Mouse (Mus musculus): ENCODE results near the gene Prox1. TPM values are rescaled to one million over a fixed set of nuclear protein-coding genes. Genes with fewer than 3 reads are reported as not detected.

The Prox1 gene
- polyA plus RNA-seq, 1 experiment from 2014 or later = 2.8 TPM

DNA sequence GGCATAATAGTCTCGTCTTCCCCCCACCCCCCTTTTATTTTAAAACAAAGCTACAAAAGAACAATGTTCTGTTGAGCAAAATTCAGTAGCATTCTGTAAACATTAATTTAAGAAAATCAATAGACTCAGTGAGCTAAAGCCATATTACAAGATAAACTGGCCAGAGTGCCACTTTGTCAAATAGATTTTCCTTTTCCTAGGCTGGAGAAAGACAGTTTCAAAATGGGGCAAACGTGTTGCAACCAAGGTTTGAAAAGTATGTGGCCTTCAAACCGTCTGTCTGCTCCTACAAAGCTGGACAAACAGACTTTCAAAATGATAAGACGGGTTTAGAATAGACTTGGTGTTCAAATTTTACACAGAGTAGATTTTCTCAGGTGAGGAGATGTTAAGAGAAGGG is 39.6 kb downstream of the Prox1 start:
- 69% methylated on average over 4 of the region's 4 CpGs for WGBS
- ATAC-seq = no peak
- no peak overlapping the region for H3K4me3 ChIP-seq (replicated peaks)
- no peak overlapping the region for H3K9ac ChIP-seq
- no peaks in the 10 kb centered on the region for H3K36me3 ChIP-seq
- no peaks in the 10 kb centered on the region for H3K9me3 ChIP-seq
- no peak overlapping the region for H3K27ac ChIP-seq
- H3K4me2 ChIP-seq (replicated peaks) = no peak overlapping the region
- no peaks in the 10 kb centered on the region for H3K27me3 ChIP-seq (replicated peaks)
- H3K4me1 ChIP-seq (replicated peaks) = peaks cover 2% of the 10 kb centered on the region; the same call in 1 of the 2 replicates

DNA sequence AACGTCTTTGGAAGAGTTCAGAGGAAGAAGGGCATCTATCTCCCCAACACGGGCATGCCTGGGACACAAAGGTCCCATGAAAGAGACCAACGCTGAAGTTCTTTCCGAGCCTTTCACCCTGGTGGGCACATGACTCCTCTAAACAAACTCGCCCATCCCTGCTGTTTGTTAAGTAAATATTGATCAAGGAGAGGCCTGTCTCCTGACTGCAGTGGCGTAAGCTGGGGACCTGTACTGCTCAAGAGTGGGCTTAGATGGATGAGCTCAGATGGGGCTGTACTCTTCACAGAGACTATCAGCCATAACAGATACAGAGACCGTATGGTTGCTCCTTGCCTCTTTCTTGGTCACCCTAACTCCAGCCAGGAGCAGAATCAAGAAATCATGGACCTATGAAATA is 41.0 kb downstream of the Prox1 start:
- Histone ChIP-seq H3K27me3 (replicated peaks) (no peaks in the 10 kb centered on the region), H3K4me1 (replicated peaks) (peaks cover 2% of the 10 kb centered on the region; the same call in 1 of the 2 replicates), H3K4me2 (replicated peaks) (no peak overlapping the region), H3K9ac (no peak overlapping the region), H3K36me3 (no peaks in the 10 kb centered on the region), H3K27ac (no peak overlapping the region), H3K9me3 (no peaks in the 10 kb centered on the region), H3K4me3 (replicated peaks) (no peak overlapping the region)
- ATAC-seq = 0 out of 2 replicates have a peak, but pooled peaks have one; percentile 49
- WGBS = 45% methylated on average over 7 of the region's 7 CpGs

DNA sequence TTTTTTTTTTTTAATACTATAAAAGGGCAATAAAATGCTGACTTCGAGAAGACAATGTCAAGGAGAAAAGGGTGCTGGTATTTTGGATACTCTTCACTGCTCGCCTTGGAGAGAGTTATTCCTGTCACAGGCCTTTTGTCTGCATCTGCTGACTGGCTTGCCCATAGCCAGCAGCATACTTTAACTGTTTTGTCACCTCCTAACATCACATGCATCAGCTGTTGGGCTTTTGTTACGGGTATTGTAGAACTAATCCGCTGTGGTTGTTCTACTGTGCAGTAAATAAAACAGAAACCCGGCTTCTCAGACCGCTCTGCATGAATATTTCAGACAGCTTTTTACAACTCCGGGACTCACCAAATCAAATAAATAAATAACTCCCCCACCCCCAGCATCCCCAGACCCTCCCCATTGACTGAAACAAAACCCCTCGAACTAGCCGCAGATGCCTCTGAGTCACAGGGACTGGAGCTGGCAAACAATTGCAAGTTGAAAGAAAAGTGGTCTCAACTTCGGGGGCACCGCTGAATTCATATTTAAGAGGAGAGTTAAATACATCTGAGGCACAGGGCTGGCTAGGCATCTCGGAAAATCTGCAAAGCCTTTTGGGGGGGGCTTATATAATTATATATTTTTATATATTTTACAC is 41.7 kb downstream of the Prox1 start:
- 40% methylated on average over 12 of the region's 12 CpGs for WGBS
- Histone ChIP-seq H3K36me3 (no peaks in the 10 kb centered on the region), H3K4me1 (replicated peaks) (peaks cover 2% of the 10 kb centered on the region; the same call in 1 of the 2 replicates), H3K9ac (no peak overlapping the region), H3K27ac (no peak overlapping the region), H3K4me3 (replicated peaks) (no peak overlapping the region), H3K4me2 (replicated peaks) (no peak overlapping the region), H3K9me3 (no peaks in the 10 kb centered on the region), H3K27me3 (replicated peaks) (no peaks in the 10 kb centered on the region)
- no peak for ATAC-seq

DNA sequence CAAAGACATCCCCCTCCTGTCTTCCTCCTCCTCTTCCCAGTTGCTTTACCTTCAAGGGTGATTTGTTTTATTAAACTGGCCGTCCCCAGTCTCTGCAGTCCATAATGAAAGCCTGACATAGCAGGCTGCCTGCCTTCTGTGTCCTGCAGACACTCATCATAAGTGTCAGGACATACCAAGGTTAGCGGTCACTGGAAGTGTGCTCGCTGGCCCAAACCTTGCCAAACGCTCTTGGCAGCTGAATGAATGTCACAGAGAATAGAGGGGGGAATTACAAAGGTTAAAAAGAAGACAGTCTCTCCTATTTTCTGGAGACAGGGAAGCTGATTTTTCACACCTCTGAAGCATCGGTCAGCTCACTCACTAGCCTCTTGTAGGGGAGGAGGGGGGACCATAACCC is 42.6 kb downstream of the Prox1 start:
- peaks cover 2% of the 10 kb centered on the region; the same call in 1 of the 2 replicates for H3K4me1 ChIP-seq (replicated peaks)
- no peak overlapping the region for H3K27ac ChIP-seq
- WGBS = 36% methylated on average over 5 of the region's 5 CpGs
- H3K36me3 ChIP-seq = no peaks in the 10 kb centered on the region
- no peak overlapping the region for H3K9ac ChIP-seq
- H3K4me2 ChIP-seq (replicated peaks) = no peak overlapping the region
- no peaks in the 10 kb centered on the region for H3K9me3 ChIP-seq
- no peak for ATAC-seq
- H3K4me3 ChIP-seq (replicated peaks) = no peak overlapping the region
- no peaks in the 10 kb centered on the region for H3K27me3 ChIP-seq (replicated peaks)

DNA sequence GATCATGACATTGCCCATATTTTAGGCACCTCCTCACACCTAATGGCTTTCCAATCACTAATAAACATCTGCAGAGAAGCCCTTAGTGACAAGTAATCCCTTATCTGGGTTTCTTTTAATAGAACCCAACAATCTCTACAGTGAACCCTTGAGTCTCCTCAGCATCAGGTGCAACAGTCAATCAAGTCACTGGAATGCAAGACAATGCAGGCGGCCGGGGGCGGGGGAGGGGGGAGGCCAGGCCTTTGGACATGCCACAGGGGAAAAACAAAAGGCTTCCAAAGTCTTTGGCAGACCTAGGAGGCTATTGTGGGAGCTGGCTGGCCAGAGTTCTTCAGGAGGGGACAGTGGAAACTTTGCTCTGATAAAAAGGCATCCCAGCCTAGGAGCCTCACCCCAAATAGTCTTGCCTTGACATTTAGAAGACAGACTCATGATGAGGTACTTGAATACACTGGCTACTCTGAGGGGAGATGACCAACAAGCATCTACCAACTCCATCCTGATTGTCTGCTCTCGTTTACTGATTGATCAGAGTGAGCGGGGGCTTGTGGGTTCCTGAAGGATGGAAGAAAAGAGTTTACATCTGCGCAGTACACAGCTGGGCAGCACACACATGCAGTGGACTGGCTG is 43.2 kb downstream of the Prox1 start:
- Histone ChIP-seq H3K4me2 (replicated peaks) (no peak overlapping the region), H3K9ac (no peak overlapping the region), H3K36me3 (no peaks in the 10 kb centered on the region), H3K4me3 (replicated peaks) (no peak overlapping the region), H3K9me3 (no peaks in the 10 kb centered on the region), H3K27ac (no peak overlapping the region), H3K27me3 (replicated peaks) (no peaks in the 10 kb centered on the region), H3K4me1 (replicated peaks) (peaks cover 2% of the 10 kb centered on the region; the same call in 1 of the 2 replicates)
- no peak for ATAC-seq
- WGBS = 59% methylated on average over 6 of the region's 6 CpGs

DNA sequence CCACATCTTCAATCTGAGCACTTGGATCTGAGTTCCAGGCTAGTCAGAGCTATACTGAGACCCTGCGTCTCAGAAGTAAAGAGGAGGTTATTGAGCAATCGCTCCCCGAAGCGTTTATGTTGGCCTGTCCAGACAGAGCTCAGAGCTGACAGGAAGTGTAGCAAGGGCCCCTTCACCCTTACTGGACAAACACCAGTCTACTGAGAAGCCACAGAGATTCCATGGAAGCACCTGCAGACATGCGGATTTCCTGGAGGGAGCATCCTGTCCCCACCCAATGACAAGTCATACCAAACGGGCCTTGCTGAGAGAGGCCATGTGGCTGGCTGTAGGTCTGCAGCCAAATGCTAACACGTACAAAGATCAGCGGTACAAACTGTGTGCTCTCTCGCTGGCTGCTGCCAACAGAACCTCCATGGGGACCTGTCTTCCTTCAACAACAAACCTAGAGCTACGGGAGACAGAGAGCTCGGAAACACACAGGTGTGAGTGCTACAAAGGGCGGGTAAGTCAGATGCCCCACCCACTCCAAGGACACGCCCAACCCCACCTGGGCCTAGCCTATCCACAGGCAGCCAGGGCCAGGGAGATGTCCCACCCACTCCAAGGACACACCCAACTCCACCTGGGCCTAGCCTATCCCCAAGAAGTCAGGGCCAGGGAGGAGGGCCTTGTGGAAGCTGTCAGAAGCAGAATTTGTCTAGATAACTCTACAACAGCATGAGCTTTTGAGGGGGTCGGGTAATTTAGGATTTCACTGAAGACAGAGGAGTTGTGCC is 45.4 kb downstream of the Prox1 start:
- Histone ChIP-seq H3K27me3 (replicated peaks) (no peaks in the 10 kb centered on the region), H3K4me3 (replicated peaks) (no peak overlapping the region), H3K4me1 (replicated peaks) (peaks cover 2% of the 10 kb centered on the region; the same call in 1 of the 2 replicates), H3K36me3 (no peaks in the 10 kb centered on the region), H3K9me3 (no peaks in the 10 kb centered on the region), H3K4me2 (replicated peaks) (no peak overlapping the region), H3K9ac (no peak overlapping the region), H3K27ac (no peak overlapping the region)
- ATAC-seq = peak; percentile 75
- 76% methylated on average over 14 of the region's 14 CpGs for WGBS

DNA sequence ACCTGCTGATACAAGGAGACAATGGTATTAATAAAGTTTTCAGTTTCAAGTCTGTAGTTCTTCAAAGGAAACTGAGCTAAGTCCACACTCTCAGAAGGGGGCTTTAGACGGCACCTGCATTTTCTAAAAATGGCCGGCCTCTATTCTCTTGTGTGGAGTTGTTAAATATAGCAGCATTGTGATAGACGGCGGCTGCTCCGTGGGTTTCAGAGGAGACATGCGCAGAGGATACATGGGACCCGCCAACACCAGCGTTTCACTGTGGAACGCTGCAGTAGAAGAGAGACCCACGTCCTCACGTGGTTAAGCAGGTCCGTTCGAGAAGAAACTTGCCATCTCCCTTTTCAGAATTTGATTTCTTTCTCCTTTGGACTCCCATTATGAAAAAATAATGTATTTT is 47.1 kb downstream of the Prox1 start:
- Histone ChIP-seq H3K4me1 (replicated peaks) (no peaks in the 10 kb centered on the region; the same call in 1 of the 2 replicates), H3K9ac (no peak overlapping the region), H3K9me3 (no peaks in the 10 kb centered on the region), H3K4me3 (replicated peaks) (no peak overlapping the region), H3K4me2 (replicated peaks) (no peak overlapping the region), H3K36me3 (no peaks in the 10 kb centered on the region), H3K27ac (no peak overlapping the region), H3K27me3 (replicated peaks) (no peaks in the 10 kb centered on the region)
- 90% methylated on average over 13 of the region's 13 CpGs for WGBS
- no peak for ATAC-seq

DNA sequence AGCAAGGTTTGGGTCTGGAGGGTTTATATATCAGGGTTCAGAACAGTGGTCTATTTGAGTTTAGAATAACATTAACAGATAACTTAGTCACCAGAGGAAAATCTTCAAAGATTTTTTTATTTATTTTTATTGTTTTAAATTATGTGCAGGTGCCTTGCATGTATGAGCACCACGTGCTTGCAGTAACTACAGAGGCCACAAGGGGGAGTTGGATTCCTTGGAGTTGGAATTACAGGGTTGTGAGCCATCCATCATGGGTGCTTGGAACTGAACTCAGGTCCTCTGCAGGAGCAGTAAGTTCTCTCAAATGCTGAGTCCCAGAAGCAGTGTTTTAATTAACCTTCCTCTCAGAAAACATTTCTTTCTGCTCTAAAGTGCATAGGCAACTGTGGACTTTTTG is 54.5 kb downstream of the Prox1 start:
- no peak for ATAC-seq
- H3K4me3 ChIP-seq (replicated peaks) = no peak overlapping the region
- H3K36me3 ChIP-seq = no peaks in the 10 kb centered on the region
- H3K9me3 ChIP-seq = no peaks in the 10 kb centered on the region
- WGBS = 70% methylated on average over 1 of the region's 1 CpGs
- no peaks in the 10 kb centered on the region for H3K4me1 ChIP-seq (replicated peaks)
- H3K27me3 ChIP-seq (replicated peaks) = no peaks in the 10 kb centered on the region
- no peak overlapping the region for H3K4me2 ChIP-seq (replicated peaks)
- no peak overlapping the region for H3K9ac ChIP-seq
- no peak overlapping the region for H3K27ac ChIP-seq

DNA sequence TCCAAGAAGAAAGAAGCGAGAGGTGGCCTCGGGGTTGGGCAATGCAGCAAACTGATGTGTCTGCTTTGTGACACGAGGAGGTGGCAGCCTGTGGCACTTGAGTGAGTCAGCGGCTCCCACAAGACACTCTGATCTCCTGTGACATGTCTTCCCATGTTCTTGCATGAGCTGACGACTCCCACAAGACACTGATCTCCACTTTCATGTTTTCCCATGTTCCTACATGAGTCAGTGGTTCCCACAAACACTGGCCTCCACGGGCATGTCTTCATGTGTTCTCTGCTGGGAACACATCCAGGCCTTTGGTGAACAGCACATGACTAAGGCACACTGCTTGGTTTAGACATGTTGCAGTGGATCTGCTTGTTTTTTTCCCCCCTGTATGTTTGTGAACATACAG is 58.8 kb downstream of the Prox1 start:
- H3K4me3 ChIP-seq (replicated peaks) = no peak overlapping the region
- no peaks in the 10 kb centered on the region for H3K4me1 ChIP-seq (replicated peaks)
- H3K4me2 ChIP-seq (replicated peaks) = no peak overlapping the region
- H3K9me3 ChIP-seq = 0 out of 2 replicates have a peak, but pooled peaks cover 4% of the 10 kb centered on the region
- no peak overlapping the region for H3K9ac ChIP-seq
- ATAC-seq = no peak
- no peak overlapping the region for H3K27ac ChIP-seq
- no peaks in the 10 kb centered on the region for H3K27me3 ChIP-seq (replicated peaks)
- WGBS = 79% methylated on average over 6 of the region's 6 CpGs
- H3K36me3 ChIP-seq = no peaks in the 10 kb centered on the region

DNA sequence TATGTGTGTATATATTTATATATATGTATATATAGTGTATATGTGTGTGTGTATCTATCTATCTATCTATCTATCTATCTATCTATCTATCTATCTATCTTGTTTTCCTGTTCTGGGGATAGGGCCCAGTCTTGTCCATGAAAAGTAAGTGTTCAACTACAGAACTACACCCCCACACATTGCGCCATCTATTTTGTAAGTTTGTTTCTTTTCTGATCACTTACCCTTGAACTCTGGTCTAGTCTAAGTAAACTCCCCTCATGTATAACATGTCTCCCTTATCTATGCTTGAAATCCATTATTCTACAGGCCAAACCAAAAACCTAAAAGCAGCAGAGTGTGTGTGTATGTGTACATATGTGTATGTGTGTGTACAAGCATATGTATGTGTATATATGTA is 62.9 kb downstream of the Prox1 start:
- H3K27me3 ChIP-seq (replicated peaks) = no peaks in the 10 kb centered on the region
- no peaks in the 10 kb centered on the region for H3K36me3 ChIP-seq
- WGBS = 94% methylated on average over 1 of the region's 1 CpGs
- H3K9ac ChIP-seq = no peak overlapping the region
- no peaks in the 10 kb centered on the region for H3K4me1 ChIP-seq (replicated peaks)
- ATAC-seq = no peak
- H3K4me3 ChIP-seq (replicated peaks) = no peak overlapping the region
- no peak overlapping the region for H3K4me2 ChIP-seq (replicated peaks)
- H3K9me3 ChIP-seq = 0 out of 2 replicates have a peak, but pooled peaks cover 4% of the 10 kb centered on the region
- no peak overlapping the region for H3K27ac ChIP-seq

DNA sequence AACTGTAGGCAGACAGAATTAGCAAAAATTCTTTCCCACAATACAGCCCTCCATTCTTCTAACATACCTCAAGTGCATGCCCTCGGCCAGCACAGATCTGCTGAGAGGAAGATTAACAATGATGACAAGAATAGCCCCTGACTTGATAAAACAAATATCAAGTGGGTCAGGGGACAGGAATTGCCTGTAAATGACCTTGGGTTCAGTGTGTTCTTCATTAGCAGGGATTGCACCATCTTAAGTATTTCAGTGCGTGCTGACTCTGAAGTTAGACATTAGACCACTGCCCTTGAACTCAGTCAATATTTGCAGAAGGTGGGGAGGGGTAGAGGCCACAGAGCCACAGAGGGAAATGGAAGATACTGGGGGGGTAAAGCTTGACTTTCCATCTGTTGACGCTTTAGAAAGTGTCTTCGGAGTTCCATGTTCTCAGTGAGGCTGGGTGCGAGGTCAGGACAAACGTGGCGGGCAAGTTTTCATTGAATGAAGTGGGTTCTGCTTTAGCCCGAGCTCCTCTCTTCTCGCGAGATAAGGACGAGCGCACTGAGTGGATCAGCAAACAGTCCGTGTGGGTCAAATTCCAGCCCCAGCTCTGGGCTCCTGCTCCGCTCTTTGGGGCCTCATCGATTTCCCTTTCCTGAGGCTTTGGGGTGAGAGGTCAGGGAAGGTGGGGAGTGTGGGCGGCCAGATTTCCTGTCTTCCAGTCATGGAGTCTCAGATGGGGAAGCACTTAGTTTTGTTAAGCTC is 63.7 kb downstream of the Prox1 start:
- Histone ChIP-seq H3K27ac (0 out of 2 replicates have a peak overlapping the region, but pooled peaks have one; percentile 27), H3K36me3 (no peaks in the 10 kb centered on the region), H3K4me2 (replicated peaks) (peak overlapping the region; percentile 19; the same call in 1 of the 2 replicates), H3K27me3 (replicated peaks) (no peaks in the 10 kb centered on the region), H3K9ac (no peak overlapping the region), H3K4me1 (replicated peaks) (no peaks in the 10 kb centered on the region), H3K4me3 (replicated peaks) (no peak overlapping the region), H3K9me3 (0 out of 2 replicates have a peak, but pooled peaks cover 4% of the 10 kb centered on the region)
- ATAC-seq = peak; percentile 95
- WGBS = 51% methylated on average over 16 of the region's 16 CpGs

DNA sequence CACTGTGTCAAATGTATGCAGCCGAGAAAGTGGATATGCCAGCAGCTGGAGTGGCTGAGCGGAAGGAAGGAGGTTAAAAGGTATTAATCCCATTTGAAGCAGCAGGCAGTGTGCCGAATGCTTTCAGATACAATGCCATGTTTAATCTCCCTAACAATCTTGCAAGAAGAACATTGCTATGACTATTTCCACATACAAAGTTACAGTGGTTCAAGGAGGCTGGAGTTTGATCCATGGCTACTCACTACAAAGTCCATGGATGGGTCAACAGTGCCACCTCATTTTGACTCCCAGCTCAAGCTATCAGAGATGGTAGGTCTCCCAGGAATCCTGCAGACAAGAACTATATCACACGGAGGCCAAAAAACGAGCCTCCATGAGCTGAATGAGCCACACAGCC is 64.5 kb downstream of the Prox1 start:
- no peak overlapping the region for H3K9ac ChIP-seq
- 0 out of 2 replicates have a peak, but pooled peaks cover 4% of the 10 kb centered on the region for H3K9me3 ChIP-seq
- ATAC-seq = peak; percentile 23; the same call in 1 of the 2 replicates
- no peaks in the 10 kb centered on the region for H3K4me1 ChIP-seq (replicated peaks)
- 76% methylated on average over 5 of the region's 5 CpGs for WGBS
- H3K27me3 ChIP-seq (replicated peaks) = no peaks in the 10 kb centered on the region
- no peak overlapping the region for H3K4me2 ChIP-seq (replicated peaks)
- no peaks in the 10 kb centered on the region for H3K36me3 ChIP-seq
- H3K4me3 ChIP-seq (replicated peaks) = no peak overlapping the region
- no peak overlapping the region for H3K27ac ChIP-seq

Data from intestine, embryonic 15.5 days (tissue).